8 mouse cellular contexts compared by ENCODE assay signal in genomic region chr10:115184697-115185096, GRCm38 (mm10). TPM values are rescaled to one million over a fixed set of nuclear protein-coding genes. Genes with fewer than 3 reads are reported as not detected.
DNase-seq lines count a peak whose midpoint lies in the region; ATAC-seq lines count a peak whose summit lies in the region.

Tph2 (minus strand) TSS chr10:115185022.

- DNase-seq in ES-CJ7 (ENCODE audit: low read depth, low spot score) = peak; percentile 84
- peak; percentile 48 for DNase-seq in c-Kit-positive CD71-positive TER-119-negative erythroid progenitor cells, embryonic 14.5 days (ENCODE audit: low read depth)
- DNase-seq in layer of hippocampus, adult 8-10 months (ENCODE audit: low spot score in 2 of 2) = peak; percentile 25 to 48
- peak; percentile 79 for DNase-seq in lung, postnatal 14 days
- DNase-seq in ovary, postnatal 36 days (ENCODE audit: low spot score) = peak; percentile 78
- peak; percentile 72 for DNase-seq in thymus, postnatal 25 days

- H3K27ac ChIP-seq in forebrain, embryonic 13.5 days = no peak within 1 kb of the TSS

- no peaks in the 10 kb centered on the region for H3K27me3 ChIP-seq in forebrain, embryonic 13.5 days

- H3K9ac ChIP-seq in forebrain, embryonic 13.5 days = no peak within 1 kb of the TSS

- peak; percentile 81 for ATAC-seq in forebrain, embryonic 13.5 days
- peak; percentile 98 to 100 for ATAC-seq in hematopoietic stem cell, adult 5-6 weeks (replicated peaks in 1 of 2; ENCODE audit: insufficient read depth in 1 of 2, low FRiP score in 2 of 2, low TSS enrichment in 1 of 2, low read depth in 1 of 2, poor library complexity in 2 of 2, severe bottlenecking in 2 of 2)

- H3K36me3 ChIP-seq in forebrain, embryonic 13.5 days (ENCODE audit: poor library complexity, severe bottlenecking) = no peaks in the 10 kb centered on the region

- no peaks in the 10 kb centered on the region for H3K9me3 ChIP-seq in forebrain, embryonic 13.5 days (replicated peaks)

- H3K4me2 ChIP-seq in forebrain, embryonic 13.5 days = peak within 1 kb of the TSS; percentile 21; the same call in 1 of the 2 replicates

- no peak within 1 kb of the TSS for H3K4me3 ChIP-seq in forebrain, embryonic 13.5 days

- 10% methylated on average over 9 of the region's 9 CpGs for WGBS in forebrain, embryonic 13.5 days

- H3K4me1 ChIP-seq in forebrain, embryonic 13.5 days = no peaks in the 10 kb centered on the region; the same call in 1 of the 2 replicates

RNA-seq across cellular contexts. Expression of gene Tph2, which starts in this region (rescaled TPM):
- 0.06 and 0.10 TPM in 2 replicates for polyA plus RNA-seq in forebrain, embryonic 13.5 days (2015; fragmentation: Nextera tagmentation; extraction: Ambion mirVana)
- total RNA-seq in hematopoietic stem cell, adult 5-6 weeks (2017) = not detected in 2 replicates
- total RNA-seq in layer of hippocampus, adult 8-10 months (2022) = under 1 TPM; 0.69 to 0.85 (median 0.79) TPM

Comparison
In these comparisons a context has a peak if more than half of its experiments do, and no peak if none do; other contexts are left out.
1. Peak in ATAC-seq and H3K4me2 ChIP-seq in forebrain, embryonic 13.5 days; RNA of the gene not detected or under 1 TPM.
2. Peak in ATAC-seq in hematopoietic stem cell, adult 5-6 weeks; RNA of the gene not detected or under 1 TPM.
3. Peak in DNase-seq in layer of hippocampus, adult 8-10 months; RNA of the gene not detected or under 1 TPM.